Mouse (Mus musculus): ENCODE measurements around the gene Mrps16.

- TF ChIP-seq CTCF (IDR thresholded peaks at IDR 0.05; ENCODE audit: extremely low read depth, insufficient read depth, low read length) (no peak), POLR2A (IDR thresholded peaks at IDR 0.05; ENCODE audit: extremely low read depth, insufficient read depth, low read length) (no peak)
These were observed 28.8 kb upstream of the Mrps16 start for GRCm38 (mm10) chr14:20422257-20422656.

Measured in cortical plate, adult 2 months (tissue).